Mouse (Mus musculus) liver, embryonic 14.5 days (tissue): Measurements from ENCODE around the gene Notum. TPM values are rescaled to one million over a fixed set of nuclear protein-coding genes. Genes with fewer than 3 reads are reported as not detected.

Source experiments
- ATAC-seq: fragments of 200-750 bp; cut with Nextera tagmentation; 2 replicates; pipeline ENCODE4 v1.8.0; 2017; ENCODE audit warnings: moderate number of reproducible peaks, mild to moderate bottlenecking, moderate library complexity; ENCODE audit not compliant: insufficient read depth
- DNase-seq, 3 experiments: peaks; one replicate each; pipeline ENCODE4 v3.0.0-alpha.2; 2012 to 2013; ENCODE audit warnings: low read depth in 3 of 3, low spot score in 3 of 3
- H3K27ac ChIP-seq: fragments of 300-500 bp; sonication (generic); 2 replicates; pipeline ENCODE4 v1.5.1; 2014; ENCODE audit warnings: moderate library complexity, mild to moderate bottlenecking, control low read depth, inconsistent platforms
- H3K27me3 ChIP-seq: fragments of 300-500 bp; sonication (generic); 2 replicates; pipeline ENCODE4 v1.6.1; 2014; ENCODE audit warnings: mild to moderate bottlenecking, low read length, moderate library complexity; ENCODE audit not compliant: control insufficient read depth, insufficient read depth
- H3K36me3 ChIP-seq: fragments of 300-500 bp; sonication (generic); replicated peaks from 2 replicates; pipeline ENCODE4 v1.6.1; 2014; ENCODE audit warnings: low read depth; ENCODE audit not compliant: control insufficient read depth, insufficient read depth
- H3K4me1 ChIP-seq, 2 experiments: fragments of 200-500 bp in 1 of 2; fragments of 300-500 bp in 1 of 2; sonication (generic) in 1 of 2; replicated peaks; 2 replicates each; pipeline ENCODE4 v1.6.1; 2012 to 2014; ENCODE audit warnings: antibody characterized with exemption in 1 of 2, inconsistent platforms in 1 of 2, low read length in 1 of 2; ENCODE audit not compliant: control insufficient read depth in 2 of 2, insufficient read depth in 2 of 2
- H3K4me2 ChIP-seq: fragments of 300-500 bp; sonication (generic); 2 replicates; pipeline ENCODE4 v1.6.1; 2014; ENCODE audit warnings: low read depth, mild to moderate bottlenecking, control low read depth, moderate library complexity
- H3K4me3 ChIP-seq, 2 experiments: fragments of 200-500 bp in 1 of 2; fragments of 300-500 bp in 1 of 2; sonication (generic) in 1 of 2; 2 replicates each; pipeline ENCODE4 v1.5.1; 2012 to 2014; ENCODE audit warnings: low read depth in 2 of 2, low read length in 2 of 2, mild to moderate bottlenecking in 2 of 2, control low read depth in 1 of 2, inconsistent platforms in 1 of 2, moderate library complexity in 1 of 2; ENCODE audit not compliant: insufficient read depth in 1 of 2
- H3K9ac ChIP-seq: fragments of 300-500 bp; sonication (generic); replicated peaks from 2 replicates; pipeline ENCODE4 v1.6.1; 2014; ENCODE audit warnings: mild to moderate bottlenecking, control low read depth, moderate library complexity
- H3K9me3 ChIP-seq: fragments of 300-500 bp; sonication (generic); 2 replicates; pipeline ENCODE4 v1.6.1; 2016; ENCODE audit warnings: low read length, mixed read lengths; ENCODE audit not compliant: control insufficient read depth
- CTCF ChIP-seq: IDR thresholded peaks from 2 replicates; pipeline ENCODE4 v1.5.1; 2016; ENCODE audit warnings: antibody characterized with exemption, low read depth, control low read depth
- EP300 ChIP-seq: IDR thresholded peaks from 2 replicates; pipeline ENCODE4 v1.6.1; 2016; ENCODE audit warnings: antibody characterized with exemption, low read depth
- WGBS: fragments of 180-500 bp; shearing (Covaris S2); extraction: QIAGEN DNeasy Blood & Tissue Kit; methylation state at CpG from one replicate; pipeline ENCODE4 v1.1.7; 2014; ENCODE audit not compliant: insufficient replicate concordance; 5-methylcytosine and 5-hydroxymethylcytosine counted together
- polyA plus RNA-seq, 2 experiments: library from polyadenylated mRNA; depleted of rRNA in 1 of 2; stranded (reverse) in 1 of 2; unstranded in 1 of 2; fragments of >200 nt; fragmentation: Nextera tagmentation in 1 of 2; extraction: Ambion mirVana in 1 of 2; gene quantifications; 2 replicates each; pipeline versions ENCODE4 v1.2.1 to v1.2.3; 2012 to 2014

The Notum gene
- polyA plus RNA-seq (2012; rRNA removed) = 0.18 and 0.30 TPM in 2 replicates
- polyA plus RNA-seq (2014; fragmentation: Nextera tagmentation; extraction: Ambion mirVana) = 0.18 TPM in 1 of 2 replicates, not detected in the other

- DNase-seq (no peak), ATAC-seq (no peak)
- WGBS = 2% methylated on average over 34 of the region's 35 CpGs
- Histone ChIP-seq H3K27ac (no peak within 1 kb of the TSS), H3K27me3 (peaks cover 63% of the 10 kb centered on the region), H3K9ac (no peak within 1 kb of the TSS), H3K36me3 (no peaks in the 10 kb centered on the region), H3K4me3 (peak within 1 kb of the TSS in 1 of 2 experiments; percentile 30; a peak in 2 of 4 replicates), H3K9me3 (no peaks in the 10 kb centered on the region), H3K4me2 (peak within 1 kb of the TSS; percentile 44), H3K4me1 (no peaks in the 10 kb centered on the region)
- TF ChIP-seq CTCF = no peak
- TF ChIP-seq EP300 = no peak
Observed at GRCm38 (mm10) chr11:120661076-120661460, at the start of gene Notum. TSS of gene Notum (minus strand) at chr11:120661175.

- peaks cover 6% of the 10 kb centered on the region in 2 experiments for H3K4me1 ChIP-seq
- no peaks in the 10 kb centered on the region for H3K27me3 ChIP-seq
- no peak for DNase-seq
- no peak for ATAC-seq
- H3K9ac ChIP-seq = no peak overlapping the region
- no peaks in the 10 kb centered on the region for H3K36me3 ChIP-seq
- H3K4me3 ChIP-seq = no peak overlapping the region
- TF ChIP-seq EP300 = no peak
- TF ChIP-seq CTCF = no peak
- no peak overlapping the region for H3K27ac ChIP-seq
- 72% methylated on average over 5 of the region's 5 CpGs for WGBS
- H3K4me2 ChIP-seq = no peak overlapping the region
- H3K9me3 ChIP-seq = no peaks in the 10 kb centered on the region
Observed at GRCm38 (mm10) chr11:120710672-120711071, 49.7 kb upstream of the Notum start.

- DNase-seq (no peak), ATAC-seq (no peak)
- Histone ChIP-seq H3K27ac (no peak overlapping the region), H3K9me3 (no peaks in the 10 kb centered on the region), H3K4me3 (no peak overlapping the region), H3K9ac (no peak overlapping the region), H3K4me1 (peaks cover 3 to 6% of the 10 kb centered on the region in 2 experiments), H3K4me2 (no peak overlapping the region), H3K27me3 (no peaks in the 10 kb centered on the region), H3K36me3 (no peaks in the 10 kb centered on the region)
- WGBS = 56% methylated on average over 2 of the region's 2 CpGs
- TF ChIP-seq CTCF (no peak), EP300 (no peak)
Observed at GRCm38 (mm10) chr11:120709551-120709950, 48.6 kb upstream of the Notum start.

GRCm38 (mm10) chr11:120707969-120708368, 47.0 kb upstream of the Notum start:
- no peak overlapping the region for H3K9ac ChIP-seq
- H3K27ac ChIP-seq = no peak overlapping the region
- no peaks in the 10 kb centered on the region; a peak in 1 of 4 replicates for H3K4me1 ChIP-seq
- TF ChIP-seq CTCF = no peak
- H3K4me2 ChIP-seq = no peak overlapping the region
- no peaks in the 10 kb centered on the region for H3K9me3 ChIP-seq
- DNase-seq = no peak
- no peaks in the 10 kb centered on the region for H3K36me3 ChIP-seq
- 71% methylated on average over 5 of the region's 5 CpGs for WGBS
- ATAC-seq = no peak
- H3K27me3 ChIP-seq = no peaks in the 10 kb centered on the region
- no peak overlapping the region for H3K4me3 ChIP-seq

GRCm38 (mm10) chr11:120707225-120707624, 46.2 kb upstream of the Notum start:
- DNase-seq (no peak), ATAC-seq (no peak)
- Histone ChIP-seq H3K9ac (no peak overlapping the region), H3K27ac (no peak overlapping the region), H3K4me2 (no peak overlapping the region), H3K9me3 (no peaks in the 10 kb centered on the region), H3K27me3 (no peaks in the 10 kb centered on the region), H3K36me3 (no peaks in the 10 kb centered on the region), H3K4me3 (no peak overlapping the region), H3K4me1 (no peaks in the 10 kb centered on the region; a peak in 1 of 4 replicates)
- TF ChIP-seq EP300 (no peak), CTCF (no peak)
- 46% methylated on average over 12 of the region's 12 CpGs for WGBS
